Mouse (Mus musculus) megakaryocyte, embryonic 14.5 days (primary cell): ENCODE measurements around the gene Trim7.

Experiments
- FLI1 ChIP-seq: IDR thresholded peaks from 2 replicates; pipeline ENCODE4 v1.6.1; 2012; ENCODE audit warnings: low read length, inconsistent platforms, mixed read lengths
- GATA1 ChIP-seq: IDR thresholded peaks from 3 replicates; pipeline ENCODE4 v1.6.1; 2012; ENCODE audit warnings: mixed read lengths, low read length, inconsistent platforms, borderline replicate concordance

GRCm38 (mm10) chr11:48840805-48841204 lies 14.9 kb downstream of the Trim7 start:
- TF ChIP-seq GATA1 (no peak), FLI1 (no peak)
